Mouse (Mus musculus) spleen, adult 2 months (tissue): ENCODE measurements around the gene Hdac9.

Experiments used
- CTCF ChIP-seq: fragments of 200-500 bp; IDR thresholded peaks from 2 replicates; pipeline ENCODE4 v1.5.1; 2011; ENCODE audit warnings: mild to moderate bottlenecking, inconsistent platforms; ENCODE audit not compliant: insufficient read depth, insufficient read length, insufficient replicate concordance; ENCODE audit errors: extremely low read depth
- POLR2A ChIP-seq: fragments of 200-500 bp; IDR thresholded peaks from 2 replicates; pipeline ENCODE4 v1.6.1; 2011; ENCODE audit warnings: low read depth, low read length, inconsistent platforms

- TF ChIP-seq POLR2A (no peak), CTCF (no peak)
These were observed 279.4 kb downstream of the Hdac9 start for GRCm38 (mm10) chr12:34637238-34638124.
